ENCODE assay signal across 8 mouse cellular contexts in the genomic region with DNA sequence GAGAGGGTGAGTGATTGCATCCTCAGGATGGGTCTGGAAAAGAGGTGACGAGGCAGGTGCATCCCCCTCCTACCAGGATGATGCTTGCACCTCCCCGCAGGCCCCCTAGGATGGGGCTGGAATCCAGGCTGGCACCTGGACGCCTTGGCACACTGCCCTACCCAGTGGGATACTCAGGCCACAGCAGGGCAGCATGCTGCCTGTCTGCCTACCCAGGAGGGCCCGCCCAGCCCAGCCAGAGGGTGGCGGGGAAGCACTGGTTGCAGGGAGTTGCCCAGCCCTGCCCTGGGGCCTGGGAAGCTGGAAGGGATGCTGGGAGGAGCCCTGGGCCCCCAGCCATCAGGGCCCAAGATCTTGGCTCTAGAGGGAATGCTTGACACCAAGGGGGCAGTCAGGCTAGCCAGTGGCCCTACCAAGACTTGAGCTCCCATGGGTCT. TPM values are rescaled to one million over a fixed set of nuclear protein-coding genes. Genes with fewer than 3 reads are reported as not detected.
DNase-seq lines count a peak whose midpoint lies in the region; ATAC-seq and TF ChIP-seq lines count a peak whose summit lies in the region.

No protein-coding gene starts in this region.

- H3K36me3 ChIP-seq in neural tube, embryonic 11.5 days (ENCODE audit: control insufficient read depth, insufficient read depth, low read length) = no peaks in the 10 kb centered on the region; the same call in 1 of the 2 replicates
- peaks cover 10% of the 10 kb centered on the region; the same call in 1 of the 2 replicates for H3K36me3 ChIP-seq in lung, embryonic 15.5 days
- no peaks in the 10 kb centered on the region for H3K36me3 ChIP-seq in stomach, postnatal 0 days (ENCODE audit: control insufficient read depth, insufficient read depth, low read length)

- H3K27ac ChIP-seq in neural tube, embryonic 11.5 days (ENCODE audit: low read depth, low read length) = peak overlapping the region; percentile 97
- peak overlapping the region; percentile 95 for H3K27ac ChIP-seq in lung, embryonic 15.5 days
- peak overlapping the region; percentile 49 for H3K27ac ChIP-seq in stomach, postnatal 0 days (replicated peaks)

- TF ChIP-seq EP300 in stomach, postnatal 0 days (optimal IDR thresholded peaks at IDR 0.05) = no peak

- H3K9me3 ChIP-seq in neural tube, embryonic 11.5 days (ENCODE audit: control insufficient read depth, low read length) = no peaks in the 10 kb centered on the region
- H3K9me3 ChIP-seq in lung, embryonic 15.5 days = no peaks in the 10 kb centered on the region
- no peaks in the 10 kb centered on the region for H3K9me3 ChIP-seq in stomach, postnatal 0 days (ENCODE audit: control insufficient read depth, low read length)

- H3K4me3 ChIP-seq in neural tube, embryonic 11.5 days (ENCODE audit: low read depth, low read length) = peak overlapping the region; percentile 91
- H3K4me3 ChIP-seq in lung, embryonic 15.5 days = peak overlapping the region; percentile 84
- peak overlapping the region; percentile 69 for H3K4me3 ChIP-seq in stomach, postnatal 0 days (ENCODE audit: low read depth, low read length)

- DNase-seq in neural tube, embryonic 11.5 days (ENCODE audit: low spot score) = peak; percentile 37
- no peak for DNase-seq in neural tube, embryonic 10.5 days (ENCODE audit: extremely low spot score, low spot score)
- peak; percentile 51 to 57 for DNase-seq in cerebellum, adult 18-20 months
- peak; percentile 55 to 69 for DNase-seq in heart, adult 18-20 months
- DNase-seq in kidney, adult 18-20 months = peak; percentile 84
- DNase-seq in stomach, postnatal 0 days (ENCODE audit: low spot score) = peak; percentile 74
- no peak for DNase-seq in frontal cortex, postnatal 36 days (ENCODE audit: low spot score in 2 of 2)

- no peaks in the 10 kb centered on the region for H3K27me3 ChIP-seq in neural tube, embryonic 11.5 days (ENCODE audit: control insufficient read depth, insufficient read depth, low read length)
- H3K27me3 ChIP-seq in lung, embryonic 15.5 days = no peaks in the 10 kb centered on the region
- no peaks in the 10 kb centered on the region for H3K27me3 ChIP-seq in stomach, postnatal 0 days (ENCODE audit: control insufficient read depth, insufficient read depth, low read length)

- peaks cover 50% of the 10 kb centered on the region for H3K4me1 ChIP-seq in neural tube, embryonic 11.5 days (ENCODE audit: control insufficient read depth, insufficient read depth, low read length)
- H3K4me1 ChIP-seq in lung, embryonic 15.5 days = peaks cover 72% of the 10 kb centered on the region
- H3K4me1 ChIP-seq in stomach, postnatal 0 days (replicated peaks; ENCODE audit: control insufficient read depth, insufficient read depth) = 0 out of 2 replicates have a peak, but pooled peaks cover 9% of the 10 kb centered on the region

- H3K4me2 ChIP-seq in neural tube, embryonic 11.5 days (ENCODE audit: low read depth) = peak overlapping the region; percentile 99
- peak overlapping the region; percentile 82 for H3K4me2 ChIP-seq in lung, embryonic 15.5 days
- peak overlapping the region; percentile 81 for H3K4me2 ChIP-seq in stomach, postnatal 0 days (replicated peaks; ENCODE audit: low read depth)

- H3K9ac ChIP-seq in neural tube, embryonic 11.5 days (ENCODE audit: low read length) = peak overlapping the region; percentile 94
- H3K9ac ChIP-seq in lung, embryonic 15.5 days = peak overlapping the region; percentile 90
- peak overlapping the region; percentile 79 for H3K9ac ChIP-seq in stomach, postnatal 0 days (ENCODE audit: low read length)

- peak; percentile 18 for ATAC-seq in neural tube, embryonic 11.5 days (ENCODE audit: insufficient read depth, low FRiP score, low TSS enrichment)
- ATAC-seq in lung, embryonic 15.5 days (ENCODE audit: borderline replicate concordance, extremely low read depth, low FRiP score, low TSS enrichment) = peak; percentile 11; the same call in 1 of the 2 replicates
- ATAC-seq in stomach, postnatal 0 days (ENCODE audit: low FRiP score, low TSS enrichment) = peak; percentile 49; the same call in 1 of the 2 replicates

- 4% methylated on average over 5 of the region's 5 CpGs for WGBS in neural tube, embryonic 11.5 days
- 8% methylated on average over 5 of the region's 5 CpGs for WGBS in lung, embryonic 15.5 days
- WGBS in stomach, postnatal 0 days = 10% methylated on average over 5 of the region's 5 CpGs

- TF ChIP-seq CTCF in stomach, postnatal 0 days (IDR thresholded peaks at IDR 0.05; ENCODE audit: low read depth) = peak; percentile 34

RNA-seq across cellular contexts. Expression of gene Glis2, which starts 1.0 kb away (rescaled TPM):
- 32.4 and 37.0 TPM in 2 replicates for polyA plus RNA-seq in neural tube, embryonic 11.5 days (2014; fragmentation: Nextera tagmentation; extraction: Ambion mirVana)
- total RNA-seq in heart, adult 18-20 months (2021) = 1 to 10 TPM; 6.2 to 8.5 TPM
- polyA plus RNA-seq in lung, embryonic 15.5 days (2015; fragmentation: Nextera tagmentation; extraction: Ambion mirVana) = 18.5 and 24.0 TPM in 2 replicates
- 11.6 and 11.7 TPM in 2 replicates for polyA plus RNA-seq in stomach, postnatal 0 days (2015; fragmentation: Nextera tagmentation; extraction: Ambion mirVana)

RNA-seq across cellular contexts. Expression of gene Pam16, which starts 29.2 kb away (rescaled TPM):
- polyA plus RNA-seq in neural tube, embryonic 11.5 days (2014; fragmentation: Nextera tagmentation; extraction: Ambion mirVana) = 94.3 and 108 TPM in 2 replicates
- total RNA-seq in heart, adult 18-20 months (2021) = 100 to 1,000 TPM; 154 TPM
- 93.8 and 94.6 TPM in 2 replicates for polyA plus RNA-seq in lung, embryonic 15.5 days (2015; fragmentation: Nextera tagmentation; extraction: Ambion mirVana)
- polyA plus RNA-seq in stomach, postnatal 0 days (2015; fragmentation: Nextera tagmentation; extraction: Ambion mirVana) = 65.4 and 71.9 TPM in 2 replicates

RNA-seq across cellular contexts. Expression of gene Tfap4, which starts 35.9 kb away (rescaled TPM):
- polyA plus RNA-seq in neural tube, embryonic 11.5 days (2014; fragmentation: Nextera tagmentation; extraction: Ambion mirVana) = 16.1 and 17.8 TPM in 2 replicates
- total RNA-seq in heart, adult 18-20 months (2021) = 1 to 10 TPM; 2.1 to 2.6 TPM
- 18.4 and 19.6 TPM in 2 replicates for polyA plus RNA-seq in lung, embryonic 15.5 days (2015; fragmentation: Nextera tagmentation; extraction: Ambion mirVana)
- polyA plus RNA-seq in stomach, postnatal 0 days (2015; fragmentation: Nextera tagmentation; extraction: Ambion mirVana) = 8.9 and 10.6 TPM in 2 replicates

RNA-seq across cellular contexts. Expression of gene Vasn, which starts 44.2 kb away (rescaled TPM):
- polyA plus RNA-seq in neural tube, embryonic 11.5 days (2014; fragmentation: Nextera tagmentation; extraction: Ambion mirVana) = 10.5 and 11.1 TPM in 2 replicates
- 1 to 10 TPM; 7.7 to 9.7 TPM for total RNA-seq in heart, adult 18-20 months (2021)
- 25.1 and 25.9 TPM in 2 replicates for polyA plus RNA-seq in lung, embryonic 15.5 days (2015; fragmentation: Nextera tagmentation; extraction: Ambion mirVana)
- 8.8 and 9.6 TPM in 2 replicates for polyA plus RNA-seq in stomach, postnatal 0 days (2015; fragmentation: Nextera tagmentation; extraction: Ambion mirVana)

RNA-seq across cellular contexts. Expression of gene Dnaja3, which starts 44.2 kb away (rescaled TPM):
- polyA plus RNA-seq in neural tube, embryonic 11.5 days (2014; fragmentation: Nextera tagmentation; extraction: Ambion mirVana) = 54.2 and 56.6 TPM in 2 replicates
- 100 to 1,000 TPM; 152 to 155 TPM for total RNA-seq in heart, adult 18-20 months (2021)
- 66.0 and 66.5 TPM in 2 replicates for polyA plus RNA-seq in lung, embryonic 15.5 days (2015; fragmentation: Nextera tagmentation; extraction: Ambion mirVana)
- polyA plus RNA-seq in stomach, postnatal 0 days (2015; fragmentation: Nextera tagmentation; extraction: Ambion mirVana) = 47.0 and 49.2 TPM in 2 replicates

Comparison
In these comparisons a context has a peak if more than half of its experiments do, and no peak if none do; other contexts are left out.
1. DNase-seq: peak in neural tube, embryonic 11.5 days (single experiment), cerebellum, adult 18-20 months (2 of 2), heart, adult 18-20 months (2 of 2), kidney, adult 18-20 months (single experiment) and stomach, postnatal 0 days (single experiment); none in neural tube, embryonic 10.5 days (single experiment) and frontal cortex, postnatal 36 days (0 of 2).
2. Peak in every context shown above with its lines, with median percentiles within 50 percentile points of each other: ATAC-seq, H3K27ac ChIP-seq, H3K4me2 ChIP-seq, H3K4me3 ChIP-seq and H3K9ac ChIP-seq.